Mouse (Mus musculus) layer of hippocampus, adult 18-20 months (tissue): ENCODE results near the gene Wnk1. TPM values are rescaled to one million over a fixed set of nuclear protein-coding genes. Genes with fewer than 3 reads are reported as not detected.
"Not testable (repeated sequence)": the region's sequence is repeated elsewhere in the genome, so short reads cannot be mapped to it uniquely, and the experiment has no call there.

Experiments
- DNase-seq, 2 experiments: peaks; one replicate each; pipeline ENCODE4 v3.0.0; 2022; ENCODE audit warnings: low spot score in 2 of 2
- long read RNA-seq: library from polyadenylated mRNA; stranded (forward); transcript quantifications from one replicate; pipeline ENCODE4 v2.0.0, GENCODE M21; 2021
- total RNA-seq, 2 experiments: library from RNA; stranded (reverse); gene quantifications; 2 replicates each; pipeline ENCODE4 v1.2.3; 2021

Gene Wnk1
- 100 to 1,000 TPM; 189 to 190 TPM for total RNA-seq
- long read RNA-seq, full-length matches to known transcripts, result 3 of 24 reads
- long read RNA-seq, partial matches to known transcripts, result 0 of 24 reads
- long read RNA-seq, other reads (novel, unspliced or antisense), result 21 of 24 reads

- DNase-seq, result peak; percentile 98 to 99
Observed at GRCm38 (mm10) chr6:120038366-120039255, at the start of gene Wnk1. TSS of gene Wnk1 (minus strand) at chr6:120038672.

- DNase-seq, result not testable (repeated sequence)
Observed at GRCm38 (mm10) chr6:120087041-120087440, 48.6 kb upstream of the Wnk1 start.

- DNase-seq, result no peak
Observed at GRCm38 (mm10) chr6:120085832-120086231, 47.4 kb upstream of the Wnk1 start.

GRCm38 (mm10) chr6:120084983-120085382 is 46.5 kb upstream of the Wnk1 start:
- no peak for DNase-seq

- DNase-seq, result no peak
Observed at GRCm38 (mm10) chr6:120083442-120083841, 45.0 kb upstream of the Wnk1 start.

- no peak for DNase-seq
Observed at GRCm38 (mm10) chr6:120082951-120083411, 44.5 kb upstream of the Wnk1 start.

GRCm38 (mm10) chr6:120082251-120082950 is 43.9 kb upstream of the Wnk1 start:
- no peak for DNase-seq

GRCm38 (mm10) chr6:120081516-120081915 is 43.0 kb upstream of the Wnk1 start:
- no peak for DNase-seq

- DNase-seq, result no peak
Observed at GRCm38 (mm10) chr6:120079547-120079946, 41.1 kb upstream of the Wnk1 start.

- DNase-seq, result no peak
Observed at GRCm38 (mm10) chr6:120076619-120077450, 38.4 kb upstream of the Wnk1 start.

- no peak for DNase-seq
Observed at GRCm38 (mm10) chr6:120072630-120073029, 34.2 kb upstream of the Wnk1 start.

GRCm38 (mm10) chr6:120069546-120069945 is 31.1 kb upstream of the Wnk1 start:
- no peak for DNase-seq

GRCm38 (mm10) chr6:120065552-120066177 is 27.2 kb upstream of the Wnk1 start:
- DNase-seq, result no peak

GRCm38 (mm10) chr6:120064627-120065026 is 26.2 kb upstream of the Wnk1 start:
- no peak for DNase-seq

- DNase-seq, result peak in 1 of 2 experiments; percentile 26
Observed at GRCm38 (mm10) chr6:120062934-120063333, 24.5 kb upstream of the Wnk1 start.

GRCm38 (mm10) chr6:120055666-120056540 is 17.4 kb upstream of the Wnk1 start:
- no peak for DNase-seq

- DNase-seq, result no peak
Observed at GRCm38 (mm10) chr6:120054412-120054811, 15.9 kb upstream of the Wnk1 start.

GRCm38 (mm10) chr6:120047705-120048292 is 9.3 kb upstream of the Wnk1 start:
- peak in 1 of 2 experiments; percentile 4 for DNase-seq

- DNase-seq, result no peak
Observed at GRCm38 (mm10) chr6:120045406-120045805, 6.9 kb upstream of the Wnk1 start.
